ENCODE assay signal across 7 mouse cellular contexts in genomic region chr8:13254019-13254418, GRCm38 (mm10). TPM values are rescaled to one million over a fixed set of nuclear protein-coding genes. Genes with fewer than 3 reads are reported as not detected.
DNase-seq lines count a peak whose midpoint lies in the region; ATAC-seq lines count a peak whose summit lies in the region.

Adprhl1 (minus strand) TSS chr8:13254162.

- H3K9ac ChIP-seq in intestine, embryonic 16.5 days (ENCODE audit: low read depth, low read length), result no peak within 1 kb of the TSS
- no peak within 1 kb of the TSS for H3K9ac ChIP-seq in midbrain, embryonic 11.5 days (ENCODE audit: low read length)

- peaks cover 8% of the 10 kb centered on the region for H3K4me1 ChIP-seq in intestine, embryonic 16.5 days (ENCODE audit: control insufficient read depth, insufficient read depth, low read length)
- no peaks in the 10 kb centered on the region for H3K4me1 ChIP-seq in midbrain, embryonic 11.5 days (ENCODE audit: control insufficient read depth, insufficient read depth, low read length)

- no peaks in the 10 kb centered on the region for H3K36me3 ChIP-seq in intestine, embryonic 16.5 days (ENCODE audit: control insufficient read depth, insufficient read depth, low read length)
- H3K36me3 ChIP-seq in midbrain, embryonic 11.5 days (ENCODE audit: control insufficient read depth, insufficient read depth, low read length), result no peaks in the 10 kb centered on the region

- H3K4me3 ChIP-seq in intestine, embryonic 16.5 days (ENCODE audit: low read length), result no peak within 1 kb of the TSS
- H3K4me3 ChIP-seq in midbrain, embryonic 11.5 days (ENCODE audit: low read depth, low read length), result no peak within 1 kb of the TSS

- intact Hi-C loops in left cerebral cortex, postnatal 25 days (cut with DNase I), result loop anchor here (5.0 kb wide), 1 partner anchor 77 kb away; no protein-coding TSS in a partner anchor

- H3K27ac ChIP-seq in intestine, embryonic 16.5 days (ENCODE audit: low read length), result no peak within 1 kb of the TSS
- no peak within 1 kb of the TSS for H3K27ac ChIP-seq in midbrain, embryonic 11.5 days (ENCODE audit: low read depth, low read length)

- H3K27me3 ChIP-seq in intestine, embryonic 16.5 days (replicated peaks; ENCODE audit: control insufficient read depth, insufficient read depth, low read length), result no peaks in the 10 kb centered on the region
- H3K27me3 ChIP-seq in midbrain, embryonic 11.5 days (ENCODE audit: control insufficient read depth, insufficient read depth, low read length), result no peaks in the 10 kb centered on the region

- no peak within 1 kb of the TSS for H3K4me2 ChIP-seq in intestine, embryonic 16.5 days (ENCODE audit: low read depth, low read length)
- H3K4me2 ChIP-seq in midbrain, embryonic 11.5 days, result no peak within 1 kb of the TSS

- no peaks in the 10 kb centered on the region for H3K9me3 ChIP-seq in intestine, embryonic 16.5 days (ENCODE audit: control insufficient read depth, low read length)
- no peaks in the 10 kb centered on the region for H3K9me3 ChIP-seq in midbrain, embryonic 11.5 days (ENCODE audit: control insufficient read depth, low read length)

- peak; percentile 62 for ATAC-seq in intestine, embryonic 16.5 days
- ATAC-seq in midbrain, embryonic 11.5 days (ENCODE audit: low FRiP score), result peak; percentile 77

- 33% methylated on average over 8 of the region's 8 CpGs for WGBS in intestine, embryonic 16.5 days
- WGBS in midbrain, embryonic 11.5 days, result 35% methylated on average over 8 of the region's 8 CpGs

- peak; percentile 75 for DNase-seq in adrenal gland, adult 2 months
- DNase-seq in embryo, embryonic 10.5 days (ENCODE audit: low spot score), result peak; percentile 74
- DNase-seq in gastrocnemius, postnatal 25 days, result peak; percentile 79
- DNase-seq in left cerebral cortex, postnatal 25 days (ENCODE audit: low spot score in 2 of 2), result peak; percentile 74 to 80
- DNase-seq in midbrain, embryonic 11.5 days (ENCODE audit: low spot score, missing footprints), result peak; percentile 83
- peak; percentile 95 for DNase-seq in skeletal muscle tissue, adult 2 months (ENCODE audit: low read depth, low spot score)

RNA-seq across cellular contexts. Expression of gene Adprhl1, which starts in this region (rescaled TPM):
- 1 to 10 TPM in 1 of 2 experiments, under 1 TPM in 1; 0.93 to 5.4 TPM for total RNA-seq in adrenal gland, adult 2 months (2021)
- polyA plus RNA-seq in adrenal gland, adult 2 months (2012; rRNA removed), result 0.38 and 2.0 TPM in 2 replicates
- 10 to 100 TPM; 42.3 to 61.6 TPM for total RNA-seq in gastrocnemius, postnatal 25 days (2021)
- polyA plus RNA-seq in intestine, embryonic 16.5 days (2015; fragmentation: Nextera tagmentation; extraction: Ambion mirVana), result 0.29 and 0.40 TPM in 2 replicates
- 1 to 10 TPM in 1 of 2 experiments, under 1 TPM in 1; 0.60 to 1.4 TPM for total RNA-seq in left cerebral cortex, postnatal 25 days (2021)
- polyA plus RNA-seq in midbrain, embryonic 11.5 days (2014; fragmentation: Nextera tagmentation; extraction: Ambion mirVana), result not detected in 2 replicates

Comparison
In these comparisons a context has a peak if more than half of its experiments do, and no peak if none do; other contexts are left out.
1. RNA of gene Adprhl1 (total RNA-seq): 42.3 to 61.6 TPM in gastrocnemius, postnatal 25 days; 0.93 to 5.4 TPM in adrenal gland, adult 2 months and 0.60 to 1.4 TPM in left cerebral cortex, postnatal 25 days; every median in the first group is over 4 times any median in the second.
2. Peak in ATAC-seq in intestine, embryonic 16.5 days; RNA of the gene not detected or under 1 TPM.
3. Peak in DNase-seq and ATAC-seq in midbrain, embryonic 11.5 days; RNA of the gene not detected or under 1 TPM.
4. Peak in every context shown above with its lines, with median percentiles within 50 percentile points of each other: DNase-seq.